Mouse (Mus musculus) liver, adult 2 months (tissue): Measurements from ENCODE around the gene Stat3. TPM values are rescaled to one million over a fixed set of nuclear protein-coding genes. Genes with fewer than 3 reads are reported as not detected.
A peak's percentile ranks its signal among the peaks of the same experiment; 100 is the strongest.

ENCODE experiments used
- DNase-seq: peaks from one replicate; pipeline ENCODE4 v3.0.0-alpha.2; 2011; ENCODE audit warnings: low read depth, low spot score; ENCODE audit errors: extremely low read depth
- H3K27ac ChIP-seq: fragments of 200-500 bp; replicated peaks from 2 replicates; pipeline ENCODE4 v1.5.1; 2012; ENCODE audit warnings: low read depth, mild to moderate bottlenecking, control low read depth, inconsistent platforms, low read length; ENCODE audit not compliant: insufficient read depth
- H3K27me3 ChIP-seq: fragments of 200-500 bp; 2 replicates; pipeline ENCODE4 v1.6.1; 2012; ENCODE audit warnings: mild to moderate bottlenecking, moderate library complexity, low read length, inconsistent platforms; ENCODE audit not compliant: control insufficient read depth, insufficient read depth
- H3K36me3 ChIP-seq: fragments of 200-500 bp; 2 replicates; pipeline ENCODE4 v1.6.1; 2012; ENCODE audit warnings: low read length, inconsistent platforms; ENCODE audit not compliant: control insufficient read depth, insufficient read depth
- H3K4me1 ChIP-seq: fragments of 200-500 bp; 2 replicates; pipeline ENCODE4 v1.6.1; 2011; ENCODE audit warnings: low read length; ENCODE audit not compliant: control insufficient read depth, insufficient read depth
- H3K4me3 ChIP-seq: fragments of 200-500 bp; 2 replicates; pipeline ENCODE4 v1.5.1; 2011; ENCODE audit warnings: low read depth, mild to moderate bottlenecking, control low read depth, low read length, moderate library complexity; ENCODE audit not compliant: insufficient read depth
- H3K79me2 ChIP-seq: fragments of 200-500 bp; 2 replicates; pipeline ENCODE4 v1.6.1; 2012; ENCODE audit warnings: inconsistent platforms, mild to moderate bottlenecking, low read length, moderate library complexity; ENCODE audit not compliant: control insufficient read depth, insufficient read depth
- H3K9ac ChIP-seq: fragments of 200-500 bp; 2 replicates; pipeline ENCODE4 v1.6.1; 2012; ENCODE audit warnings: low read depth, mild to moderate bottlenecking, control low read depth, inconsistent platforms, low read length
- CTCF ChIP-seq: fragments of 200-500 bp; IDR thresholded peaks from 2 replicates; pipeline ENCODE4 v1.5.1; 2011; ENCODE audit warnings: low read depth, low read length, control low read depth
- POLR2A ChIP-seq: fragments of 200-500 bp; IDR thresholded peaks from 2 replicates; pipeline ENCODE4 v1.6.1; 2011; ENCODE audit warnings: low read length, control low read depth; ENCODE audit not compliant: insufficient read depth; ENCODE audit errors: extremely low read depth
- WGBS: fragments of 180-500 bp; shearing (Covaris S2); methylation state at CpG from one replicate; pipeline ENCODE4 v1.1.7; 2018; 5-methylcytosine and 5-hydroxymethylcytosine counted together
- polyA plus RNA-seq: library from polyadenylated mRNA; depleted of rRNA; stranded (reverse); fragments of >200 nt; gene quantifications from 2 replicates; pipeline ENCODE4 v1.2.3, GENCODE M21; 2012
- total RNA-seq: library from RNA; depleted of rRNA; stranded (reverse); fragments of >200 nt; gene quantifications from 2 replicates; pipeline ENCODE4 v1.2.3, GENCODE M21; 2014

Stat3 gene
- total and polyA plus RNA-seq, 2 experiments: 58.5 to 60.4 TPM

- TF ChIP-seq POLR2A: peak; percentile 32; the same call in 1 of the 2 replicates
- TF ChIP-seq CTCF: peak; percentile 26; the same call in 1 of the 2 replicates
- DNase-seq: peak; percentile 80
- peaks cover 15% of the 10 kb centered on the region for H3K4me1 ChIP-seq
- H3K9ac ChIP-seq: peak overlapping the region; percentile 80
- WGBS: under 1% methylated on average over 55 of the region's 55 CpGs
- H3K36me3 ChIP-seq: peaks cover under 1% of the 10 kb centered on the region
- H3K27me3 ChIP-seq: no peaks in the 10 kb centered on the region
- H3K27ac ChIP-seq: peak overlapping the region; percentile 66
- H3K4me3 ChIP-seq: peak overlapping the region; percentile 66
- H3K79me2 ChIP-seq: no peaks in the 10 kb centered on the region
Observed at GRCm38 (mm10) chr11:100860198-100861048, 78.9 kb downstream of the Stat3 start.

DNA sequence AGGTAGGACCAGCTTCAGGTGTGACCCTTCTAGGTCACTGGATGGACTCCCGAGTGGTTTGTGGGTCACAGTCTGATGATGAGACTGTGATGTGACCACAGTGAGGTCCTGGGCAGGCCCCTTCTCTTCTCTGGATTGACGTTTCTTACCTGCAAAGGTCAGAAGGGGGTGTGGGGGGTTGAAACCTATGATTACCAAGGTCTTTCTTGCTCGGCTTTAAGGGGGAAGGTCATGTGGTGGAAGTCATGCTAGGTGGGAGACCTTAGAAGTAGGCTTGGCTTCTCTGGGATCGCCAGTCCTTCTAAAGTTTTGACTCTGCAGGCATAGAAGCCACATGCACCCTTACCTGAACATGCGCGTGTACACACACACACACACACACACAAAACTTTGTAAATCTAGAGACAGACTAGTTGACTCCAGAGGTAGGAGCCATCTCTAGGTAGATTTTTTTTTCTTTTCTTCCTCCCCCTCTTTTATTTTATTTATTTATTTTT, 79.7 kb downstream of the Stat3 start:
- H3K36me3 ChIP-seq: no peaks in the 10 kb centered on the region
- no peaks in the 10 kb centered on the region for H3K27me3 ChIP-seq
- peak overlapping the region; percentile 32 for H3K4me3 ChIP-seq
- no peak for DNase-seq
- H3K4me1 ChIP-seq: peaks cover 19% of the 10 kb centered on the region
- 20% methylated on average over 6 of the region's 6 CpGs for WGBS
- TF ChIP-seq CTCF (no peak), POLR2A (no peak)
- H3K27ac ChIP-seq: peak overlapping the region; percentile 78
- H3K79me2 ChIP-seq: no peaks in the 10 kb centered on the region
- H3K9ac ChIP-seq: peak overlapping the region; percentile 32

GRCm38 (mm10) chr11:100858935-100859578, 80.3 kb downstream of the Stat3 start, which contains the start of gene Stat5a:
Gene Stat5a (plus strand): TSS chr11:100859351.
- H3K79me2 ChIP-seq: no peaks in the 10 kb centered on the region
- H3K4me1 ChIP-seq: peaks cover 19% of the 10 kb centered on the region
- no peaks in the 10 kb centered on the region for H3K27me3 ChIP-seq
- DNase-seq: peak; percentile 97
- H3K9ac ChIP-seq: peak within 1 kb of the TSS; percentile 80
- H3K27ac ChIP-seq: peak within 1 kb of the TSS; percentile 78
- no peaks in the 10 kb centered on the region for H3K36me3 ChIP-seq
- 28% methylated on average over 9 of the region's 9 CpGs for WGBS
- peak within 1 kb of the TSS; percentile 66 for H3K4me3 ChIP-seq
- no peak for TF ChIP-seq CTCF
- no peak for TF ChIP-seq POLR2A

GRCm38 (mm10) chr11:100857960-100858359, 81.4 kb downstream of the Stat3 start:
- H3K4me3 ChIP-seq: no peak overlapping the region
- H3K27me3 ChIP-seq: no peaks in the 10 kb centered on the region
- TF ChIP-seq CTCF: no peak
- H3K36me3 ChIP-seq: no peaks in the 10 kb centered on the region
- no peak overlapping the region for H3K9ac ChIP-seq
- no peaks in the 10 kb centered on the region for H3K79me2 ChIP-seq
- peaks cover 19% of the 10 kb centered on the region for H3K4me1 ChIP-seq
- DNase-seq: no peak
- no peak overlapping the region for H3K27ac ChIP-seq
- WGBS: 63% methylated on average over 6 of the region's 6 CpGs

DNA sequence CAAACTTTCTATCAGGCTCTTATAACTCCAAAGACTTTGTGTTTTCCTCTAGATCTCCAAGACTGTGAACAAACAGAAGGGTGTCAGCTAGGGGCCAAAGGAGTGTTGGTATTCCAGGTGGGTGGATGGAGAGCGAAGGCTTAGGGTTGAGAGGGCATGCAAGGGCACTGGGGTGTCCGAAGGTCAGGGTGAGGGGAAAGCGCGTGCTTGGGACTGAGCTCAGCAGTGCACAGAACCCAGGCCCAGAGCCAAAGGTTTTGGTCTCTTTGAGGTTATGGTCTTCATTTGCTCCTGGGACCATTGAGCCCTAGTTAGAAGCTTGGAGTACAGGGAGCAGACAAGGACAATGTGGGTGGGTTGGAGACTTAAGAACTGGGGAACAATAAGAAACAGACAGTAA, 84.2 kb downstream of the Stat3 start:
- Histone ChIP-seq H3K79me2 (peaks cover 2% of the 10 kb centered on the region), H3K27me3 (no peaks in the 10 kb centered on the region), H3K36me3 (no peaks in the 10 kb centered on the region), H3K4me3 (no peak overlapping the region), H3K27ac (no peak overlapping the region), H3K9ac (no peak overlapping the region), H3K4me1 (peaks cover 23% of the 10 kb centered on the region)
- peak; percentile 76 for DNase-seq
- 31% methylated on average over 4 of the region's 4 CpGs for WGBS
- TF ChIP-seq POLR2A (no peak), CTCF (no peak)

DNA sequence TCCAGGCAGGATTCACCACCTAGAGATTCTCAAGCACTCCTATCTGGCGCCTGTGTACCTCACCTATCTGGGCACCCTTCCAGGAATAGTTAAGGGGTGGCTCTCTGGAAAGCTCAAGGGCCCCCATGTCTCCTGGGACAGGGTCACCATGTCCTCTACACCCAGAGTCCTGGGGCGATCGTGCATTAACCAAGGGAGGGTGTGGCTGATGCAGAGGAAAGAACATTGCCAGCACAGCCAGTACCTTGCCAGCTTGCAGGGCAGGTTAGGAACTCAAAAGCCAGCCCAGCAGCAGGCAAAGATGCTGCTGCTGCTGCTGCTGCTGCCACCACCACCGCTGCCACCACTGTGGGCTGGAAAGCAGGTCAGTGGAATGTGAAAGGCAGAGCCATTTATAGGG, 85.1 kb downstream of the Stat3 start:
- DNase-seq: no peak
- 45% methylated on average over 4 of the region's 4 CpGs for WGBS
- TF ChIP-seq CTCF (no peak), POLR2A (no peak)
- Histone ChIP-seq H3K4me1 (peaks cover 19% of the 10 kb centered on the region), H3K9ac (no peak overlapping the region), H3K27ac (no peak overlapping the region), H3K27me3 (no peaks in the 10 kb centered on the region), H3K79me2 (peaks cover 8% of the 10 kb centered on the region), H3K4me3 (no peak overlapping the region), H3K36me3 (no peaks in the 10 kb centered on the region)
